Mouse (Mus musculus) heart, postnatal 0 days (tissue): Measurements from ENCODE around the gene Ccl2. TPM values are rescaled to one million over a fixed set of nuclear protein-coding genes. Genes with fewer than 3 reads are reported as not detected.

ENCODE experiments used
- ATAC-seq: fragments of 200-750 bp; cut with Nextera tagmentation; 2 replicates; pipeline ENCODE4 v1.8.0; 2017; ENCODE audit warnings: low read depth, moderate number of reproducible peaks, moderate library complexity; ENCODE audit not compliant: insufficient read depth
- DNase-seq: peaks from one replicate; pipeline ENCODE4 v3.0.0-alpha.2; 2016; ENCODE audit warnings: low spot score
- H3K27ac ChIP-seq: fragments of 300-500 bp; sonication (generic); 2 replicates; pipeline ENCODE4 v1.5.1; 2014; ENCODE audit warnings: low read depth, mild to moderate bottlenecking
- H3K27me3 ChIP-seq: fragments of 300-500 bp; sonication (generic); 2 replicates; pipeline ENCODE4 v1.6.1; 2014; ENCODE audit warnings: low read length, mixed read lengths; ENCODE audit not compliant: control insufficient read depth, insufficient read depth
- H3K36me3 ChIP-seq: fragments of 300-500 bp; sonication (generic); replicated peaks from 2 replicates; pipeline ENCODE4 v1.6.1; 2014; ENCODE audit warnings: low read length, mixed read lengths; ENCODE audit not compliant: control insufficient read depth, insufficient read depth
- H3K4me1 ChIP-seq: fragments of 300-500 bp; sonication (generic); 2 replicates; pipeline ENCODE4 v1.6.1; 2014; ENCODE audit warnings: antibody characterized with exemption; ENCODE audit not compliant: control insufficient read depth, insufficient read depth
- H3K4me2 ChIP-seq: fragments of 300-500 bp; sonication (generic); 2 replicates; pipeline ENCODE4 v1.6.1; 2014; ENCODE audit warnings: low read depth, mild to moderate bottlenecking, low read length, moderate library complexity
- H3K4me3 ChIP-seq: fragments of 300-500 bp; sonication (generic); 2 replicates; pipeline ENCODE4 v1.5.1; 2014; ENCODE audit warnings: low read depth, low read length
- H3K9ac ChIP-seq: fragments of 300-500 bp; sonication (generic); replicated peaks from 2 replicates; pipeline ENCODE4 v1.6.1; 2014; ENCODE audit warnings: low read depth, low read length, mixed read lengths
- H3K9me3 ChIP-seq: fragments of 300-500 bp; sonication (generic); replicated peaks from 2 replicates; pipeline ENCODE4 v1.6.1; 2016; ENCODE audit warnings: low read length; ENCODE audit not compliant: control insufficient read depth
- CTCF ChIP-seq: IDR thresholded peaks from 2 replicates; pipeline ENCODE4 v1.5.1; 2016; ENCODE audit warnings: antibody characterized with exemption, control low read depth, low read depth
- EP300 ChIP-seq: IDR thresholded peaks from 2 replicates; pipeline ENCODE4 v1.6.1; 2016; ENCODE audit warnings: antibody characterized with exemption, low read depth
- WGBS: fragments of 180-500 bp; shearing (Covaris S2); extraction: QIAGEN DNeasy Blood & Tissue Kit; methylation state at CpG from one replicate; pipeline ENCODE4 v1.1.7; 2014; 5-methylcytosine and 5-hydroxymethylcytosine counted together
- polyA plus RNA-seq: library from polyadenylated mRNA; unstranded; fragments of >200 nt; fragmentation: Nextera tagmentation; extraction: Ambion mirVana; gene quantifications from 2 replicates; pipeline ENCODE4 v1.2.1, GENCODE M21; 2015
- total RNA-seq: library from RNA; depleted of rRNA; stranded (reverse); fragments of >200 nt; gene quantifications from 2 replicates; pipeline ENCODE4 v1.2.3, GENCODE M21; 2014; ENCODE audit warnings: low replicate concordance

Gene Ccl2
- total and polyA plus RNA-seq, 2 experiments from 2014 or later: 7.2 to 8.0 TPM

DNA sequence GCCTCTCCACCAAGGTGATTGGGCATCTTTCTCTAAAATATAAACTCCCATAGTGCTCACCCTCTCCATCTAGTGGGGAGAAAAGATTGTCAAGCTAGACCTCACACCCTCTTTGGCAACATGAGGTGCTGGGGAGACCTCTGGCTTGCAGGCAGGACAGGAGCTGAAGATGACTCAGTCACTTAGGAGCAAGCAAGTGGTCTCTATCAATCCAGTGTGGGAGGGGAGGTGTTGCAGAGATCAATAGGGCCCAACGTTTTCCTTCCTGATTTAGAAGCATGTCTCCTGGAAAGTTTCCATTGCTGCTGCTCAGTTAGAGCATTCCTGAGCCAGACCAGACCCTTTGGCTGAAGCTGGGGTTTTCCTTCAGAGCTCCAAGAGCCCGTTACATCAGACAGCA, 3.2 kb downstream of the Ccl2 start, which contains the start of gene Gm17268:
Gm17268 (minus strand) TSS at position 28 of the 400 bp plus-strand sequence.
- Histone ChIP-seq H3K4me2 (no peak within 1 kb of the TSS), H3K27ac (no peak within 1 kb of the TSS), H3K9ac (no peak within 1 kb of the TSS), H3K4me1 (no peaks in the 10 kb centered on the region), H3K36me3 (no peaks in the 10 kb centered on the region), H3K27me3 (no peaks in the 10 kb centered on the region), H3K4me3 (no peak within 1 kb of the TSS), H3K9me3 (no peaks in the 10 kb centered on the region)
- TF ChIP-seq EP300 (no peak), CTCF (no peak)
- ATAC-seq: no peak
- DNase-seq: peak; percentile 43
- 5% methylated on average over 2 of the region's 2 CpGs for WGBS

DNA sequence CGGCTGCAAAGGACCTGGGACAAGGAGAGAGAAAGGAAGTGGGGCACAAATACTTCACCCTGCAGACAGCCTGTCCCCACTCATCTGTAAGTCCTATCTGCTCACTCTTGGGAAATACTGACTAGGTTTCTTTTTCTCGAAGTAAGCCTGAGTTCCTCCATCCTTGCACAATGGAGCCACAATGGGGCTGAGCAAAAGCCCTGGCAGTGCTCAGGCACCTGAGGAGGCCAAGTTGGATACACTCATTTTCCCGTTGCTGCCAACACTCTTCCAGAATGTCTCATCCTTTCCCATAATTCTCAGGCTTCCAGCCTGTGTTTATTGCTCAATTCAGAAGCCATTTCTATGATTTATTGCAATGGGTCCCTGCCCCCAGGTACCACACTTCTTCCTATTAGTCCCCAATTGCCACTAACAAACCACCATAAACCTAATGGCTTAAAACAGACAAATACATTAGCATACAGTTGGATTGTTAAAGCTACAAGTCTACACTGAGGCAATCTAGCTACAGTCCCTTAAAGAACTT, 3.8 kb downstream of the Ccl2 start:
- Histone ChIP-seq H3K9ac (no peak overlapping the region), H3K4me3 (no peak overlapping the region), H3K4me1 (no peaks in the 10 kb centered on the region), H3K4me2 (no peak overlapping the region), H3K9me3 (no peaks in the 10 kb centered on the region), H3K27ac (no peak overlapping the region), H3K27me3 (no peaks in the 10 kb centered on the region), H3K36me3 (no peaks in the 10 kb centered on the region)
- 45% methylated on average over 3 of the region's 3 CpGs for whole genome bisulfite sequencing
- ATAC-seq (no peak), DNase-seq (no peak)
- TF ChIP-seq CTCF (no peak), EP300 (no peak)

DNA sequence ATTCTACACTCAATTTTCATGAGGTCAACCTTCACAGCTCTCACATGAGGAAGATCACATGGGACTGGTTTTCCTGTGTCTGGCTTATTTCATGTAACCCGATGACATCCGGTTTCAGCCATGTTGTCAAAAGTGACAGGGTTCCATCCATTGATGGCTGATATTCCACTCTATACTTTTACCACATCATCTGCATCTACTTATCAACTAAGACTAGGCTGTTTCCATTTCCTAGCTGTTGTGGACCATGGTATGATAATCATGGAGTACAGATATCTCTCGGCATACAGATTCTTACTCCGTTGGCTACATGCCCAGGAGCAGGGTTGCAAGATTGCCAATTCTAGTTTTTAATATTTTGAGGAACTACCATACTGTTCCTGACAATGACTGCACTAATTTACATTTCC, 6.3 kb downstream of the Ccl2 start:
- Histone ChIP-seq H3K4me3 (no peak overlapping the region), H3K27ac (no peak overlapping the region), H3K36me3 (no peaks in the 10 kb centered on the region), H3K9ac (no peak overlapping the region), H3K4me1 (no peaks in the 10 kb centered on the region), H3K27me3 (no peaks in the 10 kb centered on the region), H3K4me2 (no peak overlapping the region), H3K9me3 (no peaks in the 10 kb centered on the region)
- DNase-seq: no peak
- 52% methylated on average over 4 of the region's 4 CpGs for WGBS
- TF ChIP-seq CTCF (no peak), EP300 (no peak)
- no peak for ATAC-seq

DNA sequence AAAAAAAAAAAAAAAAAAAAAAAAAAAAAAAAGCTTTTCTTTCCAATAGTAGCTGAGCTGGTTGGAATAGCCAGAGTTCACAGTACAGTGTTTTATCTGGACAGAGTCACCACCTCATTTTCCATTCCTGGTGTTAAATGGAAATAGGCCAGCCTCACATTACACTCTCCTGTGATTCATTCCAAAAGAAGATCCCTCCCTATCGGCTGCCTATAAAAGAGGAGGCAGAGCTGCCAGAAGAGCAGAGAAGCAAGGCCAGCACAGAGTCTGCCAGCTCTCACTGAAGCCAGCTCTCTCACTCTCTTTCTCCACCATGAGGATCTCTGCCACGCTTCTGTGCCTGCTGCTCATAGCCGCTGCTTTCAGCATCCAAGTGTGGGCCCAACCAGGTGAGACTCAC, 10.1 kb downstream of the Ccl2 start, which contains the start of gene Ccl7:
Ccl7 (plus strand) TSS at position 242 of the 400 bp plus-strand sequence.
- H3K27ac ChIP-seq: no peak within 1 kb of the TSS
- no peak within 1 kb of the TSS for H3K4me2 ChIP-seq
- no peak for TF ChIP-seq EP300
- TF ChIP-seq CTCF: no peak
- no peak within 1 kb of the TSS for H3K4me3 ChIP-seq
- ATAC-seq (no peak), DNase-seq (peak; percentile 41)
- no peaks in the 10 kb centered on the region for H3K27me3 ChIP-seq
- H3K36me3 ChIP-seq: no peaks in the 10 kb centered on the region
- WGBS: 51% methylated on average over 3 of the region's 3 CpGs
- H3K9ac ChIP-seq: no peak within 1 kb of the TSS
- no peaks in the 10 kb centered on the region for H3K9me3 ChIP-seq
- no peaks in the 10 kb centered on the region for H3K4me1 ChIP-seq

DNA sequence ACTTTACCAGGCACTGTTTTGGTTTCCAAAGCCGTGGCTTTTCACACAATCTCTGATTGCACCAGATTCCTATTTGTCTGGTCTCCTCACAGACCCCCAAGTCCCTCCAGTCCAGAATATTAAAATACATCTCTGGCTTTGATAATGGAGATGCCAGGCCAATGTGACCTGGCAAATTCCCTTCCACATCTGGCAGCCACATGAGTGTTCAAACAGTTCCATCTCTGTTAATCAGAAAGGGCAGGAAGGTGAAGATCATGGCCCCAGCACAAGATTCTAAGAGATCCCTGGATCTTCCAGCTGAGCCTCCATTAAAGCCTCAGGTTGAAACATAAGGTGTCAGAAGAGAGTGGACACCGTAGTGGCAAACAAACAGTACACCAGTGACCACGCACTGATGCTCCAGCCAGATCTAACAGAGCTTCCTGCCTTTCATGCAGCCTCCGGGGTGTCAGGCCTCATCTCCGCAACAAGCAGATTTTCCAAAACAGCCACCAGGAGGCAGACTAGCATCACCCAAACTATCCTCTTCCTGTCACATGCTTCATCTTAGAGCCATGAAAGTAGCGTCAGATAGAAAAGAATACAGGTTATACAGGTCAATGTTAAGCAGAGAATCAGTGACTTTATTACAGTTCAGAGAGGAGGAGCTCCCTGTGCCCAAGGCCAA, 12.5 kb downstream of the Ccl2 start:
- peak; percentile 54 for TF ChIP-seq CTCF
- TF ChIP-seq EP300: no peak
- H3K4me2 ChIP-seq: no peak overlapping the region
- no peaks in the 10 kb centered on the region for H3K4me1 ChIP-seq
- no peak overlapping the region for H3K4me3 ChIP-seq
- no peaks in the 10 kb centered on the region for H3K36me3 ChIP-seq
- WGBS: 40% methylated on average over 6 of the region's 6 CpGs
- DNase-seq (no peak), ATAC-seq (no peak)
- no peak overlapping the region for H3K27ac ChIP-seq
- H3K27me3 ChIP-seq: no peaks in the 10 kb centered on the region
- H3K9ac ChIP-seq: no peak overlapping the region
- no peaks in the 10 kb centered on the region for H3K9me3 ChIP-seq
